Mouse (Mus musculus): ENCODE measurements around the gene Mto1.

GRCm38 (mm10) chr9:78428185-78428584, 19.8 kb upstream of the Mto1 start:
- TF ChIP-seq HCFC1 (IDR thresholded peaks at IDR 0.05; ENCODE audit: borderline replicate concordance, insufficient read depth, low read length) (no peak), CHD2 (IDR thresholded peaks at IDR 0.05; ENCODE audit: low read depth, low read length) (no peak), ZC3H11A (IDR thresholded peaks at IDR 0.05; ENCODE audit: borderline replicate concordance, low read depth, low read length) (no peak)

Data from ES-E14 (cell line).